Mouse (Mus musculus) kidney, embryonic 15.5 days (tissue): ENCODE data around the gene Mrm1. TPM values are rescaled to one million over a fixed set of nuclear protein-coding genes. Genes with fewer than 3 reads are reported as not detected.

Experiments
- ATAC-seq: fragments of 200-750 bp; cut with Nextera tagmentation; replicated peaks from 2 replicates; pipeline ENCODE4 v1.8.0; 2017; ENCODE audit warnings: moderate TSS enrichment; ENCODE audit not compliant: low FRiP score
- H3K27ac ChIP-seq: fragments of 300-500 bp; sonication (generic); 2 replicates; pipeline ENCODE4 v1.5.1; 2015; ENCODE audit warnings: mild to moderate bottlenecking, inconsistent platforms
- H3K27me3 ChIP-seq: fragments of 300-500 bp; sonication (generic); 2 replicates; pipeline ENCODE4 v1.6.1; 2015; ENCODE audit warnings: inconsistent platforms
- H3K36me3 ChIP-seq: fragments of 300-500 bp; sonication (generic); 2 replicates; pipeline ENCODE4 v1.6.1; 2015; ENCODE audit warnings: inconsistent platforms
- H3K4me1 ChIP-seq: fragments of 300-500 bp; sonication (generic); 2 replicates; pipeline ENCODE4 v1.6.1; 2015; ENCODE audit warnings: inconsistent platforms
- H3K4me2 ChIP-seq: fragments of 300-500 bp; sonication (generic); 2 replicates; pipeline ENCODE4 v1.6.1; 2015; ENCODE audit warnings: moderate library complexity, mild to moderate bottlenecking, inconsistent platforms
- H3K4me3 ChIP-seq: fragments of 300-500 bp; sonication (generic); replicated peaks from 2 replicates; pipeline ENCODE4 v1.5.1; 2015; ENCODE audit warnings: mild to moderate bottlenecking, inconsistent platforms
- H3K9ac ChIP-seq: fragments of 300-500 bp; sonication (generic); 2 replicates; pipeline ENCODE4 v1.6.1; 2015; ENCODE audit warnings: mild to moderate bottlenecking, inconsistent platforms
- H3K9me3 ChIP-seq: fragments of 300-500 bp; sonication (generic); replicated peaks from 2 replicates; pipeline ENCODE4 v1.6.1; 2016; ENCODE audit warnings: inconsistent platforms
- WGBS: fragments of 180-500 bp; shearing (Covaris S2); methylation state at CpG from one replicate; pipeline ENCODE4 v1.1.7; 2015; ENCODE audit warnings: mixed read lengths; 5-methylcytosine and 5-hydroxymethylcytosine counted together
- polyA plus RNA-seq: library from polyadenylated mRNA; unstranded; fragments of >200 nt; fragmentation: Nextera tagmentation; extraction: Ambion mirVana; gene quantifications from 2 replicates; pipeline ENCODE4 v1.2.1, GENCODE M21; 2015

Gene Mrm1
- polyA plus RNA-seq, 1 experiment from 2014 or later = 10.0 TPM

DNA sequence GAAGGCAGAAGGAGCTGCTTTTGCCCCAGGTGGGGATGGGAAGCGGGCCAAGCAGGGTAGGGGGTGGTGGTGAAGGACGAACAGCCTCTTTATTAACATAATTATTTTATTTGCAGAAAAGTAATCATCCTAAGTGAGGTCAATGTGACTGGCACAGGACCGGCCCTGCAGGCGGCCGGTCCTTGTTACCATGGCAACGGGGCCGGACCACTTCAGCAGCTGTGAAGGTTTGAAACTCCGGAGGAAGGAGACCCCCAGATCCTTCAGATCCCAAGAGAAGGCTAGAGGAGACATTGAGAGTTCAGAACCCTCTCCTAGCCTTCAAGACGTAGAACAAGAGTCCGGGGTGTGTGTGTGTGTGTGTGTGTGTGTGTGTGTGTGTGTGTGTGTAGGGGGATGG is 22.3 kb downstream of the Mrm1 start:
- Histone ChIP-seq H3K36me3 (no peaks in the 10 kb centered on the region), H3K9ac (no peak overlapping the region), H3K4me2 (no peak overlapping the region), H3K9me3 (no peaks in the 10 kb centered on the region), H3K4me3 (no peak overlapping the region), H3K4me1 (peaks cover 5% of the 10 kb centered on the region), H3K27me3 (peaks cover 20% of the 10 kb centered on the region), H3K27ac (no peak overlapping the region)
- ATAC-seq = no peak
- 32% methylated on average over 10 of the region's 10 CpGs for WGBS

DNA sequence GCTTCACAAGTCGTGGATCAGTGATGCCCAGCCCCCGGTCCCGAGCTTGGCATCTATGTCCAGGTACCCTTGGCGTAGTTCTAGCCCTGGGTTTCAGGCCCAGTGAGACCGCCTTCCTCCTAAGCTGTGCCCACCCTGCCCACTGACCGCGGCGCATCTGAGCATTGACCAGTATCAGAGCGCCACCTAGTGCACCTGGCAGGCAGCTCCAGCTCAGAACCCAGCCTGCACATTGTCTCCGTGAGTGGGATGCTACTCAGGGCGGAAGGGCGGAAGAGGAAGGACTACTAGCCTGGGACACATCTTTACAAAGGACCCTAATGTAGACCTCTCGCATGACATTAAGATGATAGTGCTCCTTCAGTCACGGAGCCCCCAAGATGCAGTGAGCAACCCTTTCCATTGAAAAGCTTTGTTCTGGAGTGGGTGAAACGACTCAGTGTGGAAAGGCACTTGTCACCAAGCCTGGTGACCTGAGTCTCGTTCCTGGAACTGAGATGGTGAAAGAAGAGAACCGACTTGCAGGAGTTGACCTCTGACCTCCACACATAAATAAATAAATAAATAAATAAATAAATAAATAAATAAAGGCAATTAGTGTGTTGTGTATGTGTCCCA is 24.7 kb downstream of the Mrm1 start:
- Histone ChIP-seq H3K36me3 (no peaks in the 10 kb centered on the region), H3K9ac (no peak overlapping the region), H3K4me1 (peaks cover 5% of the 10 kb centered on the region), H3K4me3 (no peak overlapping the region), H3K9me3 (no peaks in the 10 kb centered on the region), H3K27ac (no peak overlapping the region), H3K27me3 (peaks cover 29% of the 10 kb centered on the region), H3K4me2 (peak overlapping the region; percentile 41)
- WGBS = 9% methylated on average over 17 of the region's 17 CpGs
- ATAC-seq = peak; percentile 82; the same call in 1 of the 2 replicates

DNA sequence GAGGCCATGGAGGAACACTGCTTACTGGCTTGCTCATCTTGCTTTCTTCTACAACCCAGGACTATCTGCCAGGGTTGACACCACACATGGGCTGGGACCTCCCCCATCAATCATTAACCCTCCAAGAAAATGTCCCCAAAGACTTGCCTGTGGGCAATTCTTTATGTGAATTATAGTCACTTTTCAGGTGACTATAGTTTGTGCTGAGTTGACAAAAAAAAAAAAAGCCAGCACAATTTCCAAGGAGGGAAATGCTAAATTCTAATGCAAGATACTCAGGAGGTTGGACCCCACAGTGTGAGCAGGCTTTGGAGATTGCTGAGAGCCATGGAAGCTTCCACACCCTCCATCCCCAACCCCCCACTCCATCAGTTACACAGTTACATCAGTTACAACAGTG is 25.8 kb downstream of the Mrm1 start:
- no peaks in the 10 kb centered on the region for H3K36me3 ChIP-seq
- no peak overlapping the region for H3K27ac ChIP-seq
- no peaks in the 10 kb centered on the region for H3K9me3 ChIP-seq
- peaks cover 5% of the 10 kb centered on the region for H3K4me1 ChIP-seq
- peaks cover 37% of the 10 kb centered on the region for H3K27me3 ChIP-seq
- ATAC-seq = no peak
- no peak overlapping the region for H3K4me2 ChIP-seq
- H3K4me3 ChIP-seq = no peak overlapping the region
- no peak overlapping the region for H3K9ac ChIP-seq

DNA sequence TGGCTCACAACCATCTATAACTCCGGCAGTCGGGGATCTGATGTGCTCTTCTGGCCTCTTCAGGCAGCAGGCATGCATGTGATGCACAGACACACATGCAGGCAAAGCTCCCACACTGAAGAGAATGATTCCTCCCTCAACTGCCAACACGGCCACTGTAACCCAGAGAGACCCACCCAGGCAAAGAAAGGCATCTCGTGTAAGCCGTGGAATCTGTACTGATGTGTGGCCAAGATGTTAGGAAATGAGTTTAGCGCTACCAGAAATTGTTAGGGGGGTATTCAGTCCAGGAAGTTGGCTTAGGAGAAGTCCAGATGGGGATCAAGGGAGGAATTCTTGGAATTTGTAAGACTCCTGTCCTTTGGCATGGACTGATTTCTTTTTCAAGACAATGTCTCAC is 28.9 kb downstream of the Mrm1 start:
- Histone ChIP-seq H3K4me1 (peaks cover 5% of the 10 kb centered on the region), H3K9ac (no peak overlapping the region), H3K27me3 (peaks cover 22% of the 10 kb centered on the region), H3K4me3 (no peak overlapping the region), H3K27ac (no peak overlapping the region), H3K4me2 (no peak overlapping the region), H3K36me3 (no peaks in the 10 kb centered on the region), H3K9me3 (no peaks in the 10 kb centered on the region)
- no peak for ATAC-seq
- WGBS = 52% methylated on average over 6 of the region's 6 CpGs

DNA sequence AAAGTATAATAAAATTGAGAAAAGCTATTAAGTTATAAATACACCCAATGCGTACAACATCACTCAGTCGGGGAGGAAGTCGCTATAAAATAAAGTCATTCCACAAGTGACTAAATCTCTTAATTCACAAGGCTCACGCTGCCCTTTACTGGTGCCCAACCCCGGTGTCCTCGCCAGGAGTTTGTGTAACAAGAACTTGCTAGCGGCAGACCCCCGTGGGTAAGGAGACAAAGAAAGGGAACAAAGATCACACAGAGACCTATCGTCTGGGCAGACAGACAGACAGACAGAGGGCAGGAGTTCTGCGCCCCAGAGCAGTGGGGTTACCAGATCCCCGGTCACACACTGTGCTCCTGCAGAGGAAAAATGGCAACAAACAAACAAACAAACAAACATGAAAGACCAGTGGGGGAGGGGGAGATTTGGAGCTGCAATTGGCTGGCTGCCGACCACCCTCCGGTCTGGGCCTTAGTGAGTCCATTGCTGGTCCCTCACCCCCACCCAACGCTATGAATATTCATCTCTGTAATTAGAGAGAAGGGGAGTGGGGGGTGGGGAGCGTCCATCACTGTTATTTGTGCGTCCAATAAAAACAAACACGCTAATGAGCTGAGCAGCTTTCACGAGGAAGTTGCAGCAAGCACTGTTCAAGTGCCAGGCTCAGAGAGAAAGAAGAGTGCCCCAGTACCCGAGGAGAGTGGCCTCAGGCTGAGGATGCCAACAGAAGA is 39.0 kb downstream of the Mrm1 start:
- 4% methylated on average over 19 of the region's 19 CpGs for WGBS
- Histone ChIP-seq H3K9me3 (no peaks in the 10 kb centered on the region), H3K4me1 (peaks cover 41% of the 10 kb centered on the region), H3K27ac (no peak overlapping the region), H3K4me2 (peak overlapping the region; percentile 37), H3K27me3 (peaks cover 40% of the 10 kb centered on the region), H3K36me3 (no peaks in the 10 kb centered on the region), H3K4me3 (no peak overlapping the region), H3K9ac (no peak overlapping the region)
- ATAC-seq = no peak

DNA sequence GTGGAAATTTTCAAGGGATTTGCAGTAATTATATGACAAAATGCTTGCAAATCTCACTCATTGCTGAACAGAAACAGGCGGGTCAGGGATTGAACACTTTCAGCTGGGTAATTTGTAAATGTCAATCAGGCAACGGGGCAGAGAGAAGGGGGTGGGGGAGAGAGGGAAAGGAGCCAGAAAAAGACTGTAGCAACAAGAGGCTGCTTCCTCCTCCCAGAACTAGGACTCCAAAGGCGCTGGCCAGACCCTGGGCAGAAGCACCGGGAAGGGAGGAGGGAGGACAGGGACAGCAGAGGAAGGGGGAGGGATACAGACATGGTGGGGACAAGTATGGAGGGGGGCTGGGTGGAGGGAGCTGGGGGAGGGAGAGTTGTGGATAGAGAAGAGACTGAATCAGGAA is 43.8 kb downstream of the Mrm1 start:
- Histone ChIP-seq H3K36me3 (no peaks in the 10 kb centered on the region), H3K4me1 (peaks cover 23% of the 10 kb centered on the region), H3K9ac (no peak overlapping the region), H3K27ac (peak overlapping the region; percentile 9; the same call in 1 of the 2 replicates), H3K27me3 (peaks cover 31% of the 10 kb centered on the region), H3K9me3 (no peaks in the 10 kb centered on the region), H3K4me3 (no peak overlapping the region), H3K4me2 (peak overlapping the region; percentile 12; the same call in 1 of the 2 replicates)
- ATAC-seq = no peak
- WGBS = 3% methylated on average over 4 of the region's 4 CpGs

DNA sequence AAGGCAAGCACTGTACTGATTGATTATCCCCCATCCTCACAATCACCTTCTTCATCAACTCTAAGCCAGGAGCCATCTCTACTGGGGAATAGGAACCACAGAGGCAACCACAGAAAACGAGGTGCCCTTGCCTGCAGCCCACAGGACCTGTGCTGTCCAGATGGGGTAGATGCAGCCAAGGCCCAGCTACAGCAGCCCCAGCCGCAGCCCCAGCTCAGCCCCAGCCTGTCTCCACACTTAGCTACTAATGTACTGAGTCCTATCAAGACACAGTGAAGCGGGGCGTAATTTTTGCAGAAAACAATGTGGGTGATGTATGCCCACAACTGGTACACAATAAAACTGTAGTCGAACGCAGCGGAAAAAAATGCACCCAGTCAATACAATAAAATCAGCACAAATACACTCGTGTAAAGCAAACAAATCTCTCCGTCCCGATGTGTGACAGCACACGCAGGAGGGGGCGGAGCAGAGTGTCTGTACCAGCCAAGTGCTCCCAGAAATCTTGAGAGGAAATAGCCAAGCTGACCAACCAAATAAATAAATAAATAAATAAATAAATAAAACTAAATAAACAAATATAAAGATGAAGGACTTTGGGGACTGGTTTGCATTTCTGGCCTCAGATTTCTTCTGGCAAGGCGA is 44.3 kb downstream of the Mrm1 start:
- Histone ChIP-seq H3K9me3 (no peaks in the 10 kb centered on the region), H3K4me2 (no peak overlapping the region), H3K4me1 (peaks cover 17% of the 10 kb centered on the region), H3K36me3 (no peaks in the 10 kb centered on the region), H3K4me3 (no peak overlapping the region), H3K27ac (no peak overlapping the region), H3K9ac (no peak overlapping the region), H3K27me3 (peaks cover 25% of the 10 kb centered on the region)
- ATAC-seq = no peak
- 59% methylated on average over 13 of the region's 13 CpGs for WGBS

DNA sequence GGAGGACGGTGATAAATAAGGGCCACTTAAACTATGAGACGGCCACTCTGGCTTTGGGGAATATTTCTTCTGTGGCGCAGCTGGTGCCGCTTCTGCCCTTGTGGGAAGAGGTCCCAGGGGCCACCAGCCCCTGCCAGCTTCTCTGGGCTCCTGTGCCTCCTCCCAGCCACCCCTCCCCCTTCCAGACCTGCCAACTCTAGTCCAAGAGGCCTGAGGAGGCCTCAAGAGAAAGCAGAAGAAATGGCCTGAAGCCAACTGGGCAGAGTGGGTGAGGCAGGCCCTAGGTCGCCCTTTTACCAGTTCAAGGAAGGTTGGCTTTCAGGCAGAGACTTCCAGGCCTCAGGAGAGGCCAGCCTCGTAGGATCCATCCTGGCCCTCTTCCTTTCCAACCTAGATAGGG is 51.4 kb downstream of the Mrm1 start:
- no peak overlapping the region for H3K4me2 ChIP-seq
- WGBS = 50% methylated on average over 6 of the region's 6 CpGs
- no peak overlapping the region for H3K9ac ChIP-seq
- peaks cover 38% of the 10 kb centered on the region for H3K27me3 ChIP-seq
- H3K9me3 ChIP-seq = no peaks in the 10 kb centered on the region
- no peaks in the 10 kb centered on the region for H3K36me3 ChIP-seq
- no peak for ATAC-seq
- no peak overlapping the region for H3K27ac ChIP-seq
- H3K4me3 ChIP-seq = no peak overlapping the region
- peaks cover 21% of the 10 kb centered on the region for H3K4me1 ChIP-seq

DNA sequence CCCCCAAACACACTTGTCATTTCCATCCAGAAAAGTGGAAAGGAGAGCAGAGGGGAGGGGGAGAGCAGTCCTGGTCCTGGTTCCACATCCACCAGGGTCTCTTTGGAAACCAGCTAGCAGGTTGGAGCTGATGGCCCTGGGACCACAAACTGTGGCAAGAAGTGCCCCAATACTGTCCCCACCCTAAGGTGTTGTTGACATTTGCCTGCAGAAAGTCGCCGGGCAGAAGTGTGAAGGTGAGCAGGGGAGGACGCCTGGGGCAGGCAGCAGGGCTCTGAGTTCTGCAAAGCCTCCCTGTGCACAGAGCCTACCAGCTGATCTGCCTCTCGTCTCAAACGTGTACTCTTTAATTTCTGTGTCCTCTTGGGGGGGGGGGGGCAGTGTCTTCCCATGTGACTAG is 54.2 kb downstream of the Mrm1 start:
- no peak overlapping the region for H3K27ac ChIP-seq
- H3K9me3 ChIP-seq = no peaks in the 10 kb centered on the region
- WGBS = 16% methylated on average over 5 of the region's 5 CpGs
- H3K9ac ChIP-seq = no peak overlapping the region
- no peak overlapping the region for H3K4me3 ChIP-seq
- H3K4me2 ChIP-seq = peak overlapping the region; percentile 52
- peaks cover 55% of the 10 kb centered on the region for H3K27me3 ChIP-seq
- peaks cover 27% of the 10 kb centered on the region for H3K4me1 ChIP-seq
- H3K36me3 ChIP-seq = no peaks in the 10 kb centered on the region
- no peak for ATAC-seq

DNA sequence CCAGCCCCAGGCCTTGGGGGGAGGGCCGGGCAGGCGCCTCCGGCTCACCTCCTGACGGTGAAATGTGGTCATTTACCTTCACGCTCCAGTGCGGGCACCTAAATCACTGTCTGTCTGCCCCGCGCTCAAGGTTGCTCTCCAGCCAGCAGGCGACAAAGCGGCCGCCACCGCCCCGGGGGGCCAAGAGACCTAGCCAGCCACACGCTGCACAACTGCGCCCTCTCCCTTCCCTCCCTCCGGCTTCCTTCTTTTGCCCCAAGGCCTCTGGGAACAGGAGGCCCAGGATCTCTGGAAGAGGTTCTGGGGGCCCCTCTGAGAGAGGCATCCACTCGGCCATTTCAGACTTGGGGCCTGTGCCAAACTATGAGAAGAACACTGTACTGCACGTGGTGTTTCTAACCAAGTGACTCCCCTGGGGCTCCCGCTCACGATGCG is 54.8 kb downstream of the Mrm1 start:
- Histone ChIP-seq H3K9me3 (no peaks in the 10 kb centered on the region), H3K27ac (no peak overlapping the region), H3K9ac (no peak overlapping the region), H3K4me1 (peaks cover 27% of the 10 kb centered on the region), H3K27me3 (peaks cover 58% of the 10 kb centered on the region), H3K4me2 (peak overlapping the region; percentile 52), H3K36me3 (no peaks in the 10 kb centered on the region), H3K4me3 (peak overlapping the region; percentile 17; the same call in 1 of the 2 replicates)
- peak; percentile 89 for ATAC-seq
- WGBS = under 1% methylated on average over 21 of the region's 21 CpGs

DNA sequence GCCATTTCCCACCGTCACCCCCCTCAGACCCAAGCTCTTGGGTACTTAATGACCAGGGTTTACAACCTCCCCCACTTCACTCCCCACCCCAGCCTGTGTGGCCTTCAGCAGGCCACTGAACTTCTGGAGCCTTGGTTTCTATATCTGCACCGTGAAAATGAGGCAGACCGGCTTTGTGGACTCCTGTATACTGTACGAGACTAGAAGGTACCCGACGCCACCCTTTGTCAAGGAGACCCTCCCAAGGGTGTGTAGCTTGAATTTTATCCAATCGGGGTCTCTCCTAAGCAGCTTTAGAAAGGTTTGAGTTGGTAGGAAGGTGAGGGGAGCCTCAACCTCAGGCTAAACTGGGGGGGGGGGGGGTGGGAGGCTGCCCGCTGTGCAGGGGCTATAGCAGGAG is 55.2 kb downstream of the Mrm1 start:
- Histone ChIP-seq H3K27me3 (peaks cover 58% of the 10 kb centered on the region), H3K36me3 (no peaks in the 10 kb centered on the region), H3K9me3 (no peaks in the 10 kb centered on the region), H3K4me3 (peak overlapping the region; percentile 17; the same call in 1 of the 2 replicates), H3K27ac (0 out of 2 replicates have a peak overlapping the region, but pooled peaks have one; percentile 45), H3K9ac (no peak overlapping the region), H3K4me2 (peak overlapping the region; percentile 52), H3K4me1 (peaks cover 27% of the 10 kb centered on the region)
- ATAC-seq = peak; percentile 64
- WGBS = 5% methylated on average over 8 of the region's 8 CpGs
